Mouse (Mus musculus) heart, adult 9 months (tissue): Measurements from ENCODE around the gene Gm10961.
"Not testable (repeated sequence)": the region's sequence is repeated elsewhere in the genome, so short reads cannot be mapped to it uniquely, and the experiment has no call there.

Source experiments
- DNase-seq, 2 experiments: peaks; one replicate each; pipeline ENCODE4 v3.0.0; 2022; ENCODE audit warnings: low spot score in 2 of 2

Gene Gm10961

GRCm38 (mm10) chr3:107617800-107618199 is 13.3 kb upstream of the Gm10961 start:
- DNase-seq = no peak

DNA sequence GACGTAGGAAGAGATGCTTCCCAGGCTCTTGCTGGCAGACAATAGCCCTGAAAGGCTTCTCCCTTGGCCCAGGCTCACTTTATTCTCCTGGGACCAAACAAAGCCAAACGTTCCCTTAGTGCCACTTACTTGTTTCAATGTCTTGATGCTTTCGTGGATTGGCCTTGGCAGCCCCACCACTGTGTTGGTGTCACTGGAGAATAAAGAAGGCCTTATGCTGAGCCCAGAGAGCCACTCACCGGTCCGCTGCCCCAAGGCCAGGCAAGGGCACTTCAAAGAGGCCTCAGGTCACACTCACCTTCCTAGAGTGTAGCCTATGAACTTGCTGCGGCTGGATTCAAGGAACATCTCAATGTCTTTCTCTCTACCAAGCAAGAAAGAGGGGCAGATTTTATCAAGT is 11.2 kb upstream of the Gm10961 start:
- DNase-seq = no peak

GRCm38 (mm10) chr3:107621286-107622075 is 9.6 kb upstream of the Gm10961 start:
- DNase-seq = no peak

GRCm38 (mm10) chr3:107622537-107622936 is 8.6 kb upstream of the Gm10961 start:
- DNase-seq = no peak

- no peak for DNase-seq
Measured at GRCm38 (mm10) chr3:107624424-107624823, 6.7 kb upstream of the Gm10961 start.

GRCm38 (mm10) chr3:107625536-107625935 is 5.6 kb upstream of the Gm10961 start:
- no peak for DNase-seq

- DNase-seq = no peak
Measured at GRCm38 (mm10) chr3:107626751-107627150, 4.4 kb upstream of the Gm10961 start.

GRCm38 (mm10) chr3:107627641-107628040 is 3.5 kb upstream of the Gm10961 start:
- no peak for DNase-seq

DNA sequence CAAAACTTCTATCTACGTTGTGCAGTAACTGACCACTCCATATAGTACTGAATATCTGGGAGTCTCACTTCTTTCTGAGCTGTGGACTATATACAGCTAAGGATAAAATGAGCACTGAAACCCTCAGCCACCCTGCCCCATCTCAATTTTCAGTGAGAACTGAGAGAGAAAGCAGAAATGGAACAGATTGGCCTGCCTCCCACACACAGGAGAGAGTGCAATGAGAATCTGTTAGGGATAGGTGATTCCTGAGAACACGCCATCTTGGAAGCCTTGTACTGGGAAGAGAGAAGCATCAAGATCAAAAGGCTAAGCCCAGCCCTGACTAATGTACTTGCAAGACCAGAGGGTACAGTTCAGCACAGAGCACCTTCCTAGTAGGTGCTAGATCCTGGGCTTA is 2.6 kb upstream of the Gm10961 start:
- DNase-seq = no peak

GRCm38 (mm10) chr3:107629411-107629810 is 1.7 kb upstream of the Gm10961 start:
- DNase-seq = no peak

- DNase-seq = peak; percentile 96
Measured at GRCm38 (mm10) chr3:107631523-107631958, 419 bp downstream of the Gm10961 start, which contains the start of gene Strip1. Gene Strip1, minus strand, starts transcription at chr3:107631694.

- DNase-seq = no peak
Measured at GRCm38 (mm10) chr3:107632786-107633185, 1.7 kb downstream of the Gm10961 start.

DNA sequence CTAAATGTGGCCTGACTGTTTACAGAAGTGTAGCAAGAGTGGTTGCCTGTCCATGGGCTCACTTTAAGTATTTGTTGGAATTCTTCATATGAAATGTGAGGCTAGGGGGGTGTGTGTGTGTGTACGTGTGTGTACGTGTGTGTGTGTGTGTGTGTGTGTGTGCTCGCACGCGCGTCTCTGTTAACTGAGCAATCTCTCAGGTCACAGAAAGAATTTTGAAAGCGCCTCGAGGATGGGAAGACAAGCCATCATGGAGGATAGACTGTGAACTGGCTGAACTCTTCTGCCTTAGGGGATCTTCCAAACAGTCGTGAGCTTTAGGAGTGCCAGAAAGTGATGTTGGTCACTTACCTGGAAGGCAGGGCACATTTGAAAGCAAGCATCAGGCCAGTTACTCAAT is 2.8 kb downstream of the Gm10961 start:
- DNase-seq = no peak

GRCm38 (mm10) chr3:107635836-107636235 is 4.7 kb downstream of the Gm10961 start:
- no peak for DNase-seq

- DNase-seq = no peak
Measured at GRCm38 (mm10) chr3:107636236-107636635, 5.1 kb downstream of the Gm10961 start.

GRCm38 (mm10) chr3:107637606-107638172 is 6.6 kb downstream of the Gm10961 start:
- no peak for DNase-seq

DNA sequence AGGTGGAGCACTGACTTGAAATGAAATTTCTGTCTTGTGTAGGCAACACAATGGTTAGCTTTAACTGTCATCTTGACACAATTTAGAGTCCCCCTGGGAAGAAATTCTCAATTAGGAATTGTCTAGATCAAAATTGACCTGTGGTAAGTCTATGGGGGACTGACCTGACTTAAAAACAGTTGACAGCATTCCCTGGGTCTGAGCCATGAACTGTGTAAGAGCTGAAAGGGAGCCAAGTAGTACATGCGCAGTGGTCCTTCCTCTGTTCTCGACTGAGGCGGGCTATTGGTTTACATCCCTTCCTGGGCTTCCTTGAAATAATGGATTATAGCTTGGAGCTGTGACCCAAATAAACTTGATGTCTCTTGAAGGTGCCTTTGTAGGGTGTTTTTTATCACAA is 15.8 kb downstream of the Gm10961 start:
- DNase-seq = no peak

GRCm38 (mm10) chr3:107650276-107650675 is 19.2 kb downstream of the Gm10961 start:
- DNase-seq = not testable (repeated sequence)

- DNase-seq = no peak
Measured at GRCm38 (mm10) chr3:107652968-107653367, 21.8 kb downstream of the Gm10961 start.

GRCm38 (mm10) chr3:107654861-107655260 is 23.7 kb downstream of the Gm10961 start:
- no peak for DNase-seq

DNA sequence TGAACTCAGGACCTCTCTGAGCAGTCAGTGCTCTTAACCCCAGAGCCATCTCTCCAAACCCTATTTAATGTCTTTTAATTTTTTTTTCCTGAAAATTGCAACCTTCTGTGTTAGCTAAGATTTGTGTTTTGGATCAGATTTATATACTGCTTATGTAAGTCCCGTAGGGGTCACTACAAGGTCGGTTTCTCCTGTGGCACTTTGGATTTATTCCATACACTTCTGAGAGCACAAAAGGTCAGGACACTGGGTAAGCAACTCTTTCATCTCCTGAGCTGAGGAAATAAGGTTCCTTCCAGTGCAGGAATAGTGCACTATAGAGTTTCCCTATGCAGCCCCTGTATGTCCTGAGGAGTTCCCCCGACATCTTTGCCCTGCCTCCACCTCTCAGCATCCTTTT is 24.4 kb downstream of the Gm10961 start:
- no peak for DNase-seq

DNA sequence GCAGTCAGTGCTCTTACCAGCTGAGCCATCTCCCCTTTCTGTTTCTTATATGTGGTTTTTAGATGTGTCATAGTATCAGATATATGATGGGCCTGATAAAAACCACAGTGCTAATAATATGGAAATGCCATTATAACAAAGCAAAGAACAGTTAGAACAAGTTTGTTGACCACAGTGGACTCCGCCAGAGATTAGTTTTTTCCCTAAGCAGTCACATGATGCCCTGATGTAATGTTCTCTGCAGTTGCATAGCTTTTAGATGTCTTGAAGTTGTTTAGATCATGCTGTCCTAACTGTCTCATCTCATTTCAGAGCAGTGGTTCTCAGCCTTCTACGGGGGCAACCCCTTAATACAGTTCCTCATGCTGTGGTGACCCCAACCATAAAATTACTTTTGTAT is 25.0 kb downstream of the Gm10961 start:
- DNase-seq = no peak

GRCm38 (mm10) chr3:107656888-107657287 is 25.8 kb downstream of the Gm10961 start:
- no peak for DNase-seq
